Mouse (Mus musculus): Measurements from ENCODE around the gene Olfr780.
"Not testable (repeated sequence)": the region's sequence is repeated elsewhere in the genome, so short reads cannot be mapped to it uniquely, and the experiment has no call there.

Gene Olfr780

DNA sequence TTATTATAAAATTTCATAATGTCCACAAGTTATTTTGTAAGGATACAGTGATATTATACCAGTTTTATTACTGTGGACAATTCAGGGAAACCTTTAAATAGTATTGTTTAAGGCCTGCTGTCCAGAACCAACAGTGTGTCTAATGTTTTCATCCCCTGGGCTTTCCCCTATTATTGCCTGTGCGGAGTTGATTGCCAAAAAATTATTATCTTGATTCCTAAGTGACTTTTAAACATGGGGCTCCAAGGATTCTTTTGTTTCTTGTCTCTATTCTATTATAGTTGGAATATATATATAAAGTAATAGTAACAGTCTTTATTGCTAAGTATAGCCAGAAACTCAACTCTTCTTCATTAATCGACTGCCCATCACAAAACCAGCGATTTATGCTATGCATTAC lies at the start of gene Olfr780:
Gene Olfr780 (plus strand): TSS at position 301 of the 400 bp plus-strand sequence.
- DNase-seq (ENCODE audit: low read depth, low spot score) = no peak

DNA sequence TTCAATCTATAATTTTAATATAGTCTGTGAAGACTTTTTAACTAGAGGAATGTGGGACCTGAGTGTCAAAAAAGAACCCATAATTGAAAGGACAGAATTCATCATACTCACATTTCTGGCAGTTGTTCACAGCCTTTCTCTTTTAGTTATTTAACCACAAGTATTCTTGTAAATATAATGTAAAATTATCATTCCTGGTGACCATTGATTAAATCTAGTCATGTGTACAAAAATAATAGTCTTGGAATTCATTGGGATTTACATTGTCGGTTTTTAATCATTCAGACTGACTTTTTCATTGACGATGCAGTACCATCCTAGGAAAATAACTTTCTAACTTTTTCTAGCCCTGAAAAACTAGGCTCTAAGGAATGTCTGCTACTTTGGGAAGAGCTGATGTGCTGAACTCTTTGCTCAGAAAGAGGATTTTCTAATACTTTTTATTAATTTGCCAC lies 46.8 kb upstream of the Olfr780 start, which contains the start of gene Olfr777:
Gene Olfr777 (minus strand): TSS at position 405 of the 455 bp plus-strand sequence.
- DNase-seq (ENCODE audit: low read depth, low spot score) = no peak

DNA sequence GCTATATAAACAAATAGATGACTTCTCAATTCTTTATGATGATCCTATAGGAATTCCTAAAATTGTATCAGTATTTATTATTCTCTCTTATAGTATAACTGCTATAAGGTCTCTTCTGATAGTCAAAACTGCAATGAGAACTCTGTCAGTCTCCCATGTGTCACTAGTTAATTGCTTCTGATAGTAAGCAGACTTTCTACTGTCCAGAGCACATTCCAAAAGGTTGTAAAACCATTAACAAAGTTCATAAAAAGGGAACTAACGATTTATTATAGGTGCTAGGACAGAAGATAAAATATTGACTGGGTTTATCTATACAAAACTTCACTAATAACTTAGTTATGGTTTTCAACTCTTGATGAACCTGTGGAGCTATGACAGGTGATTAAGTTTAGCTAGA lies 4.9 kb upstream of the Olfr780 start:
- not testable (repeated sequence) for DNase-seq (ENCODE audit: low read depth, low spot score)

DNA sequence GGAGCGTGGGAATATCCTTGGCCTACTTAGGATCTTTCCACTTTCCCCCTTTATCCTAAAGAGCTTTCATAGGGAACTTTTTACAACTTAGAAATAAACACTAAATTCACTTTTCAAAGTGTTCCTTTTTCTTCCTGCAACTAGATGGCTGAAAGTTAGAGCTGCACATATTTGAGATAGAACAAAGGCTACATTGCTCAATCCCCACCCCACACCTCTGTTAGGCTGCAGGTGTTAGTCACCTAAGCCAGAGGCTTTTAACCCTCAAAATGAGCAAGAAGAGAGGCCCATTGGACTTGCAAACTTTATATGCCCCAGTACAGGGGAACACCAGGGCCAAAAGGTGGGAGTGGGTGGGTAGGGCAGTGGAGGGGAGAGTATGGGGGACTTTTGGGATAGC lies 4.4 kb upstream of the Olfr780 start:
- DNase-seq (ENCODE audit: low read depth, low spot score) = not testable (repeated sequence)

DNA sequence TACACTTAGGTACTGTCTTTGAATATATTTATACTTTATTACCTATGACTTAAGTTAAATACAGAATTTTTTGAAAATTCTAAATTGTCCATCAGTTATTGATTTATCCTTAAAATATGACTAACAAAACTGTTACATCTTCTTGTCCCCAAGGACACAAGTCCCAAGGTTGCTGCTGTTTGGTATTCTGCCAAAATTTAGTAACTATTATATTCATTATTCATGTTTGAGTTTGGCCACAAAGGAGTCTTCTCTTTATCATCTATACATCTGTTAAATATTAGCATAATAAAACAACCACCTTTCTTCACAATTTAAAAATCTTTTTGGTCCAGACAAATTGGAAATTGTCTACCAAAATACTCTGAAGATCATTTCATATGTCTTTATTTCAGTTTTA lies 10.6 kb downstream of the Olfr780 start, which contains the start of gene Olfr781:
Gene Olfr781 (plus strand): TSS at position 301 of the 400 bp plus-strand sequence.
- DNase-seq (ENCODE audit: low read depth, low spot score) = no peak

DNA sequence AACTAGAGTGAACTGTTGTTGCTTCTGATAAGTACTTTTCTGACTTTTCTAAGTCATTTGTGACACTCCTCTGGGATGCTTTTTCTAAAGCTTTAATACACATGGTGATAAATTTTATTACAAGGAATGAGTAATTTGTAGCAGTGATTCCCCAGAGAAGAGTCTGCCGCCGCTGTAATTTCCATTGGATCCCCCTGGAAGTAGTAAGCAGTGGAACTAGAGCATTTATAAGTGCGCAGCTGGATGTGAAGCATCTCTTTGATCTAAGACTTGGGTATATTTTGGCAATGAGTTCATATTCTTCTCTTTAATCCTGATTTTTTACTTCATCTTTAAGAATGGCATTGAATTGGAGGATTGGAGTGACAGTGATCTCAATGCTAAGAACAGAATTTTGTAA lies 30.6 kb downstream of the Olfr780 start, which contains the start of gene Olfr782:
Gene Olfr782 (plus strand): TSS at position 301 of the 400 bp plus-strand sequence.
- no peak for DNase-seq (ENCODE audit: low read depth, low spot score)

DNA sequence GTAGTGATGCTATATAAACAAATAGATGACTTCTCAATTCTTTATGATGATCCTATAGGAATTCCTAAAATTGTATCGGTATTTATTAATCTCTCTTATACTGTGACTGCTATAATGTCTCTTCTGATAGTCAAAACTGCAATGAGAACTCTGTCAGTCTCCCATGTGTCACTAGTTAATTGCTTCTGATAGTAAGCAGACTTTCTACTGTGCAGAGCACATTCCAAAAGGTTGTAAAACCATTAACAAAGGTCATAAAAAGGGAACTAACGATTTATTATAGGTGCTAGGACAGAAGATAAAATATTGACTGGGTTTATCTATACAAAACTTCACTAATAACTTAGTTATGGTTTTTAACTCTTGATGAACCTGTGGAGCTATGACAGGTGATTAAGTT lies 34.6 kb downstream of the Olfr780 start:
- DNase-seq (ENCODE audit: low read depth, low spot score) = not testable (repeated sequence)

DNA sequence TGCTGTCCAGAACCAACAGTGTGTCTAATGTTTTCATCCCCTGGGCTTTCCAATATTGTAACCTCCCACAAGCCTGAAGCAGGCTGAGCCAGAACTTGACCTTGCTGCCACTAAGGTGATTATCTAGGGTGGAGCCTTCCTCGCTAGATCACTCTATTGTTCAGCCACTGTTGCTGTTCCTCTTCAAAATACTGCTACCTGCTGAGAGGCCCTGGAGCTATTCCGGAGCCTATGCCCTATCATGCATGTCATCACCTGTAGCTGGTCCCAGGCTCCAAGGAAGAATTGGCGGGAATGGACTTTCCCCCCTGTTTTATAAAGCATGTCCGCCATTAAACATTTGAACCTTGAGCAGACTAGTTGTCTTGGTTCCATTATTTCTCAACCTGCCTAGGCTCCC lies 38.6 kb downstream of the Olfr780 start:
- DNase-seq (ENCODE audit: low read depth, low spot score) = not testable (repeated sequence)

DNA sequence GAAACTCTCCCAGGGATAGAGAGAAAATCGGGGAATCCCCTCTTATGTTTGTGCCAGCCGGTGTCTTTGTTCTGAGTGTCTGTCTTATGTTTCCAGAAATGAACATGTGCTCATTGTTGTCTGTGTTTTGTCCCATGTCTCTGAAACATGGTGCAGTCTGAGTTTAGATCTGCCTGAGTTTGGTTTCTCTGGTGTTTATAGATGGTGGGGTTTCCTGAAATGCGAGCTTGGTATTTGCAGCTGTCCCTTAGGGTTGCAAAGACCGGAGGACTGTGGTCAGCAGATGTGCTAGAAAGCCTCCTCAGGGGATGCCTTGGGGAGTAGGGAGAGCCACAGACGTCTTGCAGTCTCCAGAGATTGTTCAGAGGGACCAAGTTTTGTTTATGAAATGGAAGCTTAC lies 39.4 kb downstream of the Olfr780 start:
- no peak for DNase-seq (ENCODE audit: low read depth, low spot score)

All from brain, embryonic 18.5 days (tissue).